Mouse (Mus musculus): ENCODE data around the gene Sytl1. TPM values are rescaled to one million over a fixed set of nuclear protein-coding genes. Genes with fewer than 3 reads are reported as not detected.

Gene Sytl1
- polyA plus RNA-seq, 1 experiment from 2014 or later, result 1.1 TPM

GRCm38 (mm10) chr4:133269596-133269995 lies 6.7 kb upstream of the Sytl1 start:
- Histone ChIP-seq H3K4me1 (ENCODE audit: control insufficient read depth, insufficient read depth, low read length) (no peaks in the 10 kb centered on the region), H3K4me2 (replicated peaks; ENCODE audit: low read depth, low read length) (no peak overlapping the region), H3K4me3 (ENCODE audit: low read length) (no peak overlapping the region), H3K36me3 (ENCODE audit: control insufficient read depth, insufficient read depth, low read length) (peaks cover 57% of the 10 kb centered on the region), H3K9me3 (ENCODE audit: control insufficient read depth, low read length) (no peaks in the 10 kb centered on the region), H3K9ac (ENCODE audit: low read depth, low read length) (no peak overlapping the region), H3K27ac (ENCODE audit: low read depth, low read length) (no peak overlapping the region), H3K27me3 (ENCODE audit: control insufficient read depth, insufficient read depth, low read length) (no peaks in the 10 kb centered on the region)
- no peak for ATAC-seq (ENCODE audit: low FRiP score, low TSS enrichment)
- WGBS, result 92% methylated on average over 3 of the region's 3 CpGs

GRCm38 (mm10) chr4:133268931-133269330 lies 6.0 kb upstream of the Sytl1 start:
- no peak overlapping the region for H3K9ac ChIP-seq (ENCODE audit: low read depth, low read length)
- no peak overlapping the region for H3K27ac ChIP-seq (ENCODE audit: low read depth, low read length)
- 90% methylated on average over 3 of the region's 3 CpGs for WGBS
- peaks cover 59% of the 10 kb centered on the region for H3K36me3 ChIP-seq (ENCODE audit: control insufficient read depth, insufficient read depth, low read length)
- H3K4me1 ChIP-seq (ENCODE audit: control insufficient read depth, insufficient read depth, low read length), result no peaks in the 10 kb centered on the region
- no peak overlapping the region for H3K4me3 ChIP-seq (ENCODE audit: low read length)
- H3K27me3 ChIP-seq (ENCODE audit: control insufficient read depth, insufficient read depth, low read length), result no peaks in the 10 kb centered on the region
- H3K9me3 ChIP-seq (ENCODE audit: control insufficient read depth, low read length), result no peaks in the 10 kb centered on the region
- no peak overlapping the region for H3K4me2 ChIP-seq (replicated peaks; ENCODE audit: low read depth, low read length)
- no peak for ATAC-seq (ENCODE audit: low FRiP score, low TSS enrichment)

- Histone ChIP-seq H3K9me3 (ENCODE audit: control insufficient read depth, low read length) (no peaks in the 10 kb centered on the region), H3K27me3 (ENCODE audit: control insufficient read depth, insufficient read depth, low read length) (no peaks in the 10 kb centered on the region), H3K4me1 (ENCODE audit: control insufficient read depth, insufficient read depth, low read length) (no peaks in the 10 kb centered on the region), H3K9ac (ENCODE audit: low read depth, low read length) (no peak overlapping the region), H3K4me2 (replicated peaks; ENCODE audit: low read depth, low read length) (no peak overlapping the region), H3K36me3 (ENCODE audit: control insufficient read depth, insufficient read depth, low read length) (peaks cover 61% of the 10 kb centered on the region), H3K4me3 (ENCODE audit: low read length) (no peak overlapping the region), H3K27ac (ENCODE audit: low read depth, low read length) (no peak overlapping the region)
- ATAC-seq (ENCODE audit: low FRiP score, low TSS enrichment), result no peak
- WGBS, result 92% methylated on average over 12 of the region's 12 CpGs
Observed at GRCm38 (mm10) chr4:133266248-133266880, 3.5 kb upstream of the Sytl1 start.

- ATAC-seq (ENCODE audit: low FRiP score, low TSS enrichment), result no peak
- H3K9ac ChIP-seq (ENCODE audit: low read depth, low read length), result no peak overlapping the region
- no peak overlapping the region for H3K4me3 ChIP-seq (ENCODE audit: low read length)
- H3K4me2 ChIP-seq (replicated peaks; ENCODE audit: low read depth, low read length), result no peak overlapping the region
- no peaks in the 10 kb centered on the region for H3K27me3 ChIP-seq (ENCODE audit: control insufficient read depth, insufficient read depth, low read length)
- no peaks in the 10 kb centered on the region for H3K4me1 ChIP-seq (ENCODE audit: control insufficient read depth, insufficient read depth, low read length)
- no peaks in the 10 kb centered on the region for H3K9me3 ChIP-seq (ENCODE audit: control insufficient read depth, low read length)
- WGBS, result 77% methylated on average over 4 of the region's 4 CpGs
- H3K27ac ChIP-seq (ENCODE audit: low read depth, low read length), result no peak overlapping the region
- peaks cover 58% of the 10 kb centered on the region for H3K36me3 ChIP-seq (ENCODE audit: control insufficient read depth, insufficient read depth, low read length)
Observed at GRCm38 (mm10) chr4:133265759-133266158, 2.8 kb upstream of the Sytl1 start.

GRCm38 (mm10) chr4:133265297-133265696 lies 2.4 kb upstream of the Sytl1 start:
- peaks cover 55% of the 10 kb centered on the region for H3K36me3 ChIP-seq (ENCODE audit: control insufficient read depth, insufficient read depth, low read length)
- no peak for ATAC-seq (ENCODE audit: low FRiP score, low TSS enrichment)
- H3K27ac ChIP-seq (ENCODE audit: low read depth, low read length), result no peak overlapping the region
- no peak overlapping the region for H3K9ac ChIP-seq (ENCODE audit: low read depth, low read length)
- H3K27me3 ChIP-seq (ENCODE audit: control insufficient read depth, insufficient read depth, low read length), result no peaks in the 10 kb centered on the region
- no peaks in the 10 kb centered on the region for H3K9me3 ChIP-seq (ENCODE audit: control insufficient read depth, low read length)
- H3K4me1 ChIP-seq (ENCODE audit: control insufficient read depth, insufficient read depth, low read length), result no peaks in the 10 kb centered on the region
- H3K4me2 ChIP-seq (replicated peaks; ENCODE audit: low read depth, low read length), result no peak overlapping the region
- 96% methylated on average over 3 of the region's 3 CpGs for WGBS
- H3K4me3 ChIP-seq (ENCODE audit: low read length), result no peak overlapping the region

GRCm38 (mm10) chr4:133264559-133264958 lies 1.6 kb upstream of the Sytl1 start:
- Histone ChIP-seq H3K9ac (ENCODE audit: low read depth, low read length) (no peak overlapping the region), H3K36me3 (ENCODE audit: control insufficient read depth, insufficient read depth, low read length) (peaks cover 53% of the 10 kb centered on the region), H3K4me1 (ENCODE audit: control insufficient read depth, insufficient read depth, low read length) (no peaks in the 10 kb centered on the region), H3K4me3 (ENCODE audit: low read length) (no peak overlapping the region), H3K9me3 (ENCODE audit: control insufficient read depth, low read length) (no peaks in the 10 kb centered on the region), H3K4me2 (replicated peaks; ENCODE audit: low read depth, low read length) (no peak overlapping the region), H3K27ac (ENCODE audit: low read depth, low read length) (no peak overlapping the region), H3K27me3 (ENCODE audit: control insufficient read depth, insufficient read depth, low read length) (no peaks in the 10 kb centered on the region)
- ATAC-seq (ENCODE audit: low FRiP score, low TSS enrichment), result no peak
- 92% methylated on average over 2 of the region's 2 CpGs for WGBS

GRCm38 (mm10) chr4:133263756-133264155 lies 843 bp upstream of the Sytl1 start:
- Histone ChIP-seq H3K27ac (ENCODE audit: low read depth, low read length) (no peak overlapping the region), H3K4me1 (ENCODE audit: control insufficient read depth, insufficient read depth, low read length) (no peaks in the 10 kb centered on the region), H3K9me3 (ENCODE audit: control insufficient read depth, low read length) (no peaks in the 10 kb centered on the region), H3K9ac (ENCODE audit: low read depth, low read length) (no peak overlapping the region), H3K4me2 (replicated peaks; ENCODE audit: low read depth, low read length) (no peak overlapping the region), H3K36me3 (ENCODE audit: control insufficient read depth, insufficient read depth, low read length) (peaks cover 45% of the 10 kb centered on the region), H3K4me3 (ENCODE audit: low read length) (no peak overlapping the region), H3K27me3 (ENCODE audit: control insufficient read depth, insufficient read depth, low read length) (no peaks in the 10 kb centered on the region)
- ATAC-seq (ENCODE audit: low FRiP score, low TSS enrichment), result no peak
- 92% methylated on average over 5 of the region's 5 CpGs for WGBS

GRCm38 (mm10) chr4:133262375-133262765 lies 543 bp downstream of the Sytl1 start:
- H3K27ac ChIP-seq (ENCODE audit: low read depth, low read length), result no peak overlapping the region
- H3K36me3 ChIP-seq (ENCODE audit: control insufficient read depth, insufficient read depth, low read length), result peaks cover 31% of the 10 kb centered on the region
- no peaks in the 10 kb centered on the region for H3K9me3 ChIP-seq (ENCODE audit: control insufficient read depth, low read length)
- H3K4me1 ChIP-seq (ENCODE audit: control insufficient read depth, insufficient read depth, low read length), result no peaks in the 10 kb centered on the region
- 73% methylated on average over 7 of the region's 7 CpGs for WGBS
- 0 out of 2 replicates have a peak overlapping the region, but pooled peaks have one; percentile 23 for H3K9ac ChIP-seq (ENCODE audit: low read depth, low read length)
- no peak for ATAC-seq (ENCODE audit: low FRiP score, low TSS enrichment)
- no peak overlapping the region for H3K4me3 ChIP-seq (ENCODE audit: low read length)
- H3K4me2 ChIP-seq (replicated peaks; ENCODE audit: low read depth, low read length), result no peak overlapping the region
- H3K27me3 ChIP-seq (ENCODE audit: control insufficient read depth, insufficient read depth, low read length), result no peaks in the 10 kb centered on the region

- no peak for ATAC-seq (ENCODE audit: low FRiP score, low TSS enrichment)
- H3K4me2 ChIP-seq (replicated peaks; ENCODE audit: low read depth, low read length), result no peak overlapping the region
- 0 out of 2 replicates have a peak overlapping the region, but pooled peaks have one; percentile 23 for H3K9ac ChIP-seq (ENCODE audit: low read depth, low read length)
- 50% methylated on average over 10 of the region's 10 CpGs for WGBS
- H3K36me3 ChIP-seq (ENCODE audit: control insufficient read depth, insufficient read depth, low read length), result peaks cover 26% of the 10 kb centered on the region
- no peaks in the 10 kb centered on the region for H3K4me1 ChIP-seq (ENCODE audit: control insufficient read depth, insufficient read depth, low read length)
- peaks cover 4% of the 10 kb centered on the region; the same call in 1 of the 2 replicates for H3K27me3 ChIP-seq (ENCODE audit: control insufficient read depth, insufficient read depth, low read length)
- H3K9me3 ChIP-seq (ENCODE audit: control insufficient read depth, low read length), result no peaks in the 10 kb centered on the region
- no peak overlapping the region for H3K27ac ChIP-seq (ENCODE audit: low read depth, low read length)
- no peak overlapping the region for H3K4me3 ChIP-seq (ENCODE audit: low read length)
Observed at GRCm38 (mm10) chr4:133261641-133262374, 1.1 kb downstream of the Sytl1 start.

Data from kidney, embryonic 14.5 days (tissue).